ENCODE assay signal across 9 mouse cellular contexts in genomic region chr1:132387943-132388342, GRCm38 (mm10). TPM values are rescaled to one million over a fixed set of nuclear protein-coding genes. Genes with fewer than 3 reads are reported as not detected.
A peak's percentile ranks its signal among the peaks of the same experiment; 100 is the strongest.
DNase-seq lines count a peak whose midpoint lies in the region; ATAC-seq lines count a peak whose summit lies in the region.
"Had no signal": no experiment of that assay in that cellular context is flagged by ENCODE, and none has a peak within 500 bp of the region (broad histone marks: within the 10 kb centered on the region; RNA-seq: fewer than 3 reads in every experiment).

No protein-coding gene starts in this region.

- peak overlapping the region; percentile 83; the same call in 1 of the 2 replicates for H3K4me3 ChIP-seq in brown adipose tissue, adult 24 weeks (ENCODE audit: insufficient read depth, low read depth, low read length)
- peak overlapping the region; percentile 81; the same call in 1 of the 2 replicates for H3K4me3 ChIP-seq in forebrain, embryonic 16.5 days (replicated peaks; ENCODE audit: low read length)
- H3K4me3 ChIP-seq in liver, embryonic 13.5 days (replicated peaks), result peak overlapping the region; percentile 78
- peak overlapping the region; percentile 7 for H3K4me3 ChIP-seq in stomach, embryonic 15.5 days (replicated peaks)
- H3K4me3 ChIP-seq: limb, embryonic 15.5 days had no signal

- peaks cover 18% of the 10 kb centered on the region for H3K4me1 ChIP-seq in brown adipose tissue, adult 24 weeks (ENCODE audit: control insufficient read depth, insufficient read depth, insufficient read length, low read length)
- H3K4me1 ChIP-seq in forebrain, embryonic 16.5 days (replicated peaks; ENCODE audit: control insufficient read depth, insufficient read depth, low read length), result peaks cover 72% of the 10 kb centered on the region
- H3K4me1 ChIP-seq in liver, embryonic 13.5 days (replicated peaks), result peaks cover 75% of the 10 kb centered on the region
- peaks cover 32% of the 10 kb centered on the region for H3K4me1 ChIP-seq in stomach, embryonic 15.5 days

- no peaks in the 10 kb centered on the region for H3K27me3 ChIP-seq in forebrain, embryonic 16.5 days (replicated peaks; ENCODE audit: control insufficient read depth, insufficient read depth, low read length)
- peaks cover 9% of the 10 kb centered on the region for H3K27me3 ChIP-seq in liver, embryonic 13.5 days
- H3K27me3 ChIP-seq in stomach, embryonic 15.5 days (replicated peaks), result no peaks in the 10 kb centered on the region
- H3K27me3 ChIP-seq: limb, embryonic 15.5 days had no signal

- DNase-seq in embryo, embryonic 10 days (ENCODE audit: low spot score), result peak; percentile 27
- no peak for DNase-seq in embryo, embryonic 9.5 days (ENCODE audit: extremely low spot score)
- no peak for DNase-seq in liver, embryonic 13.5 days
- DNase-seq in thymus, postnatal 0 days (ENCODE audit: low spot score), result no peak
- DNase-seq in right cerebral cortex, postnatal 14 days, result no peak

- H3K9ac ChIP-seq in forebrain, embryonic 16.5 days (replicated peaks; ENCODE audit: low read depth, low read length), result peak overlapping the region; percentile 33
- peak overlapping the region; percentile 89 for H3K9ac ChIP-seq in liver, embryonic 13.5 days
- H3K9ac ChIP-seq in stomach, embryonic 15.5 days, result no peak overlapping the region
- H3K9ac ChIP-seq: limb, embryonic 15.5 days had no signal

- H3K27ac ChIP-seq in brown adipose tissue, adult 24 weeks (replicated peaks; ENCODE audit: low read depth, low read length), result peak overlapping the region; percentile 95
- H3K27ac ChIP-seq in forebrain, embryonic 16.5 days (ENCODE audit: low read length), result 0 out of 2 replicates have a peak overlapping the region, but pooled peaks have one; percentile 12
- peak overlapping the region; percentile 97 for H3K27ac ChIP-seq in liver, embryonic 13.5 days
- peak overlapping the region; percentile 53 for H3K27ac ChIP-seq in stomach, embryonic 15.5 days
- H3K27ac ChIP-seq: limb, embryonic 15.5 days had no signal

- 32% methylated on average over 4 of the region's 4 CpGs for WGBS in forebrain, embryonic 16.5 days
- whole genome bisulfite sequencing in liver, embryonic 13.5 days (ENCODE audit: insufficient replicate concordance), result 35% methylated on average over 4 of the region's 4 CpGs
- 23% methylated on average over 4 of the region's 4 CpGs for WGBS in stomach, embryonic 15.5 days

- peak overlapping the region; percentile 91 for H3K4me2 ChIP-seq in forebrain, embryonic 16.5 days (ENCODE audit: low read length)
- H3K4me2 ChIP-seq in liver, embryonic 13.5 days, result peak overlapping the region; percentile 96
- peak overlapping the region; percentile 81; the same call in 1 of the 2 replicates for H3K4me2 ChIP-seq in stomach, embryonic 15.5 days
- H3K4me2 ChIP-seq: limb, embryonic 15.5 days had no signal

- no peaks in the 10 kb centered on the region for H3K9me3 ChIP-seq in forebrain, embryonic 16.5 days (ENCODE audit: control insufficient read depth, low read length)
- no peaks in the 10 kb centered on the region for H3K9me3 ChIP-seq in liver, embryonic 13.5 days (replicated peaks)
- no peaks in the 10 kb centered on the region for H3K9me3 ChIP-seq in stomach, embryonic 15.5 days
- H3K9me3 ChIP-seq: limb, embryonic 15.5 days had no signal

- no peak for ATAC-seq in forebrain, embryonic 16.5 days
- ATAC-seq in liver, embryonic 13.5 days (ENCODE audit: low read depth), result peak; percentile 38
- ATAC-seq in stomach, embryonic 15.5 days (ENCODE audit: insufficient read depth, low FRiP score, low read depth), result 0 out of 2 replicates have a peak, but pooled peaks have one; percentile 53

- no peaks in the 10 kb centered on the region for H3K36me3 ChIP-seq in forebrain, embryonic 16.5 days (ENCODE audit: control insufficient read depth, insufficient read depth)
- peaks cover 27% of the 10 kb centered on the region for H3K36me3 ChIP-seq in liver, embryonic 13.5 days
- no peaks in the 10 kb centered on the region for H3K36me3 ChIP-seq in stomach, embryonic 15.5 days
- H3K36me3 ChIP-seq: limb, embryonic 15.5 days had no signal

RNA-seq across cellular contexts. Expression of gene Tmcc2, which starts 3.1 kb away (rescaled TPM):
- 2.1 and 2.5 TPM in 2 replicates for polyA plus RNA-seq in brown adipose tissue, adult 24 weeks (2012; ENCODE audit: insufficient read depth, insufficient read length, missing spikeins)
- polyA plus RNA-seq in forebrain, embryonic 16.5 days (2015; fragmentation: Nextera tagmentation; extraction: Ambion mirVana), result 30.4 and 34.9 TPM in 2 replicates
- 456 and 511 TPM in 2 replicates for polyA plus RNA-seq in liver, embryonic 13.5 days (2015; fragmentation: Nextera tagmentation; extraction: Ambion mirVana)
- 20.3 and 52.2 TPM in 2 replicates for polyA plus RNA-seq in stomach, embryonic 15.5 days (2015; fragmentation: Nextera tagmentation; extraction: Ambion mirVana)
- 0.74 and 0.86 TPM in 2 replicates for polyA plus RNA-seq in thymus, postnatal 0 days (2015; fragmentation: Nextera tagmentation; extraction: Ambion mirVana)

RNA-seq across cellular contexts. Expression of gene Dstyk, which starts 29.4 kb away (rescaled TPM):
- 5.3 and 7.7 TPM in 2 replicates for polyA plus RNA-seq in brown adipose tissue, adult 24 weeks (2012; ENCODE audit: insufficient read depth, insufficient read length, missing spikeins)
- 12.3 and 13.1 TPM in 2 replicates for polyA plus RNA-seq in forebrain, embryonic 16.5 days (2015; fragmentation: Nextera tagmentation; extraction: Ambion mirVana)
- 3.7 and 3.8 TPM in 2 replicates for polyA plus RNA-seq in liver, embryonic 13.5 days (2015; fragmentation: Nextera tagmentation; extraction: Ambion mirVana)
- 11.5 and 11.7 TPM in 2 replicates for polyA plus RNA-seq in stomach, embryonic 15.5 days (2015; fragmentation: Nextera tagmentation; extraction: Ambion mirVana)
- polyA plus RNA-seq in thymus, postnatal 0 days (2015; fragmentation: Nextera tagmentation; extraction: Ambion mirVana), result 4.4 and 4.8 TPM in 2 replicates

Comparison
In these comparisons a context has a peak if more than half of its experiments do, and no peak if none do; other contexts are left out.
1. H3K27ac ChIP-seq: peak in every context shown above with its lines; median percentile 97 in liver, embryonic 13.5 days; 95 in brown adipose tissue, adult 24 weeks; 53 in stomach, embryonic 15.5 days; 12 in forebrain, embryonic 16.5 days.
2. H3K4me3 ChIP-seq: peak in every context shown above with its lines; median percentile 83 in brown adipose tissue, adult 24 weeks; 81 in forebrain, embryonic 16.5 days; 78 in liver, embryonic 13.5 days; 7 in stomach, embryonic 15.5 days.